Mouse (Mus musculus): ENCODE results near the gene 1110008P14Rik. TPM values are rescaled to one million over a fixed set of nuclear protein-coding genes. Genes with fewer than 3 reads are reported as not detected.

The 1110008P14Rik gene
- polyA plus RNA-seq, 1 experiment from 2014 or later, result 79.5 TPM

DNA sequence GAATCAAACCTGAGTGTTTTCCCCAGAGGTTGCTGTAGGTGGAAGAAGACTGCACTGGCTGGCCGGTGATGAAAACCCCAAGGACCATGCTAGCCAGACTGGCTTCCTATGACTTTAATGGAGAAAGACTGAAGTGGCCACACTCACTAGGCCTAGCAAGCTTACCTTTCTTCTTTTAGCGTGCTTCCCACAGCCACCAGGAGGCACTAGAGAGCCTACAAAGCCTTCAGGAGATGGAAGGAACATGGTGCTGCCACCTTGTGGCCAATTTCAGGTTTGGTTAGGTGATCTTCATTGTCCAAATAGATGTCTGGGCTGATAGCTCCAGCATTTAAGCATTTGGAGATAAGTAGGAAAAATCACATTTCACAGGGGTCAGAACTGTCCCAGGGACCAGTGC lies 22.9 kb upstream of the 1110008P14Rik start:
- peak; percentile 36; the same call in 1 of the 2 replicates for ATAC-seq (replicated peaks)

DNA sequence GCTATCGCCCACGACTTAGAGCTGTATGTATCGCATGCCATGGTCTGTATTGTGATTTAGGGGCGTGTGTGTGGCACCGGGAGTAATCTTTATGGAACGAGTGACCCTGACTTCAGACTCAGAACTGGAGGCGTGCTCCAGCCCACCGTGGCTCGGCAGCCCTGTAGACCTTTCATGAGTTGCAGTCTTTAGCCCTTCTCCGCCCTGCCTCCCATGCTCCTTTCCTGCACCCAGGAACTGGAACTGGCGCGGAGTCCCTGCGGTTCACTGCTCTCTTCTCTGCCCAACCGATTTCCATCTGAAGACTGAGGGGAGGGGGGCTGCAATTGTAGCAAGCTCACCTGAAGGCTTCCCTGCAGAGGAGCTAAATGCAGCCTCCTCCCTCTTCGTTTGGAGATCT lies 15.0 kb upstream of the 1110008P14Rik start:
- H3K4me2 ChIP-seq (replicated peaks), result peak overlapping the region; percentile 89

More for the DNA sequence above, 22.9 kb upstream of the 1110008P14Rik start:
- 22% methylated on average over 2 of the region's 2 CpGs for WGBS
- Histone ChIP-seq H3K27ac (replicated peaks) (no peak overlapping the region), H3K27me3 (no peaks in the 10 kb centered on the region), H3K4me2 (replicated peaks) (no peak overlapping the region), H3K9ac (replicated peaks) (no peak overlapping the region), H3K4me3 (no peak overlapping the region), H3K9me3 (no peaks in the 10 kb centered on the region), H3K36me3 (peaks cover 18% of the 10 kb centered on the region), H3K4me1 (no peaks in the 10 kb centered on the region)

DNA sequence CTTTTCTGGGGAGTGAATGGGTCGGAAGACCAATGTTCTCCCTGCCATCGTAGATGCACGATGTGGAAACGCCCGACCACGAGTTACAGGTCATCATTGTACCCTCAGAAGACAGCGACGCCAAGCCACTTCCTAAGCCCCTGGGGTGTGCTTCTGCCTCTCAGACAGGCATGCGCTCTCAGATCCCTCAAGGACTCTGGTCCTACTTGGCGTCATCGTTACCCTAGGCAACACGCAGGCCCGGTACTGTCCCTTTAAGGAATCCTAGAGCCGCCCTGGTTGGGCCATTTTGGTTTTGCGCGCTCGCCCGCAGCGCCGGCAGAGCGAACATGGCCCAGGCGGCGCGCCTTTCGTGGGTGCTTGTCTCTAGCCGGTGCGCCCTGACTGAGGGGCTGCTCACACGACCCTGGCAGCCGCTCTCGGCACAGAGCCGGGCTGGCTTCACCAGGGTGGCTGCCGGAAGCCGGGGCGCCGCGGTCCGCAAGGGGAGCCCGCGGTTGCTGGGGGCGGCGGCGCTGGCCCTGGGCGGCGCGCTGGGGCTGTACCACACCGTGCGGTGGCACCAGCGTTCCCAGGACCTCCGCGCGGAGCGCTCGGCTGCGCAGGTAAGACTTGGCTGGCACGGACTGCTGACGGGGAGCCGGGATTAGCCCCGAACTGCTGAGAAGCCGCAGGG lies 14.3 kb upstream of the 1110008P14Rik start:
- Histone ChIP-seq H3K4me3 (peak overlapping the region; percentile 74), H3K36me3 (peaks cover 6% of the 10 kb centered on the region), H3K4me2 (replicated peaks) (peak overlapping the region; percentile 89), H3K27me3 (no peaks in the 10 kb centered on the region), H3K9me3 (no peaks in the 10 kb centered on the region), H3K4me1 (peaks cover 21% of the 10 kb centered on the region), H3K27ac (replicated peaks) (peak overlapping the region; percentile 95), H3K9ac (replicated peaks) (peak overlapping the region; percentile 68)
- peak; percentile 98 for ATAC-seq (replicated peaks)
- WGBS, result under 1% methylated on average over 59 of the region's 59 CpGs

More for the DNA sequence above, 15.0 kb upstream of the 1110008P14Rik start:
- Histone ChIP-seq H3K4me1 (peaks cover 21% of the 10 kb centered on the region), H3K27ac (replicated peaks) (peak overlapping the region; percentile 95), H3K4me3 (peak overlapping the region; percentile 74), H3K9ac (replicated peaks) (peak overlapping the region; percentile 68), H3K9me3 (no peaks in the 10 kb centered on the region), H3K27me3 (no peaks in the 10 kb centered on the region), H3K36me3 (peaks cover 9% of the 10 kb centered on the region)
- WGBS, result 2% methylated on average over 15 of the region's 15 CpGs
- ATAC-seq (replicated peaks), result no peak

DNA sequence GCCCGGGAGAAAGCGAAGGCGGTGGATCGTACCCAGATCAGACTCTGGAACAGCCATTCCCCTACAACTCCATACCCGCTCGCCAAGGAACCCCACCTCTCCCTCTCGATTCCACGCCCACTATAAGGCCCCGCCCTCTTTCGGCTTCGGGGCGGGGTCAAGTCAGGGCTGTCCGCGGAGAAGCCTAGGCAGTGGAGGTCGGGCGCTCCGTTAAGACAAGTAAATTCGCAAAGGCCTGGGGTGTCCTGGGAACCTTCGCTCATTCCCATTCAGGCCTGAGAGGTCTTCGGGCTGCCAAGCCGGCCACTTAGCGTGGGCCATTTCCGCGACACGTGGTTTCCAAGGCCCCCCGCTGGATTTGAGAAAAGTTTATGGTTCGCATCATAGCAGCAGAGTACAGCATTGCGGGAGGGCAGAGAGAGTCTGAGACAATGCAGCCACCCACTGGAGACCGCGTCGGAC lies 13.8 kb upstream of the 1110008P14Rik start, which contains the start of gene Ptges2:
Gene Ptges2, plus strand, starts transcription at position 413 of the 462 bp plus-strand sequence.
- Histone ChIP-seq H3K9ac (replicated peaks) (peak within 1 kb of the TSS; percentile 68), H3K36me3 (peaks cover under 1% of the 10 kb centered on the region; the same call in 1 of the 2 replicates), H3K27me3 (no peaks in the 10 kb centered on the region), H3K4me2 (replicated peaks) (peak within 1 kb of the TSS; percentile 89), H3K9me3 (no peaks in the 10 kb centered on the region), H3K4me1 (peaks cover 21% of the 10 kb centered on the region), H3K27ac (replicated peaks) (peak within 1 kb of the TSS; percentile 95), H3K4me3 (peak within 1 kb of the TSS; percentile 74)
- under 1% methylated on average over 31 of the region's 31 CpGs for WGBS
- peak; percentile 91 for ATAC-seq (replicated peaks)

DNA sequence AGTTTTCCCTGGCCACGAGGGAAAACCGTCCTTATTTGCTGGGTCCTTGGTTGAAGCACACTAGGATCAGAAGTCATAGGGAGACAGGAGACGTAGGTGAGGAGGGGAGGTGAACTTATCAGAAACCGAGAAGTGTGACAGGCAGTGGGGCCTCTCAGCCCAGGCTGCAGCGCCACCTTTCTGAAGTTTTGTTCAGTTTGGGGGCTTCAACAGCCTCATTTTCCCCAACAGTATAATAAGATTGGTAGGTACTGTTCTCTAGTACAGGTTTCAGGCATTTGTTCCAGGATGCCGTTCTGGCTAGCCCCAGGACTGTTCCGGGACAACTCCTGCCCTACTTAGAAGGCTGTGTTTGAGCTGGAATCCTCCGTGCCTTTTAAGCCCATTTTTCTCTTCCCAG lies 13.2 kb upstream of the 1110008P14Rik start:
- WGBS, result 6% methylated on average over 8 of the region's 8 CpGs
- H3K9ac ChIP-seq (replicated peaks), result peak overlapping the region; percentile 68
- peak overlapping the region; percentile 74 for H3K4me3 ChIP-seq
- H3K36me3 ChIP-seq, result no peaks in the 10 kb centered on the region; the same call in 1 of the 2 replicates
- ATAC-seq (replicated peaks), result no peak
- H3K27me3 ChIP-seq, result no peaks in the 10 kb centered on the region
- peaks cover 21% of the 10 kb centered on the region for H3K4me1 ChIP-seq
- H3K27ac ChIP-seq (replicated peaks), result peak overlapping the region; percentile 95
- peak overlapping the region; percentile 89 for H3K4me2 ChIP-seq (replicated peaks)
- H3K9me3 ChIP-seq, result no peaks in the 10 kb centered on the region

DNA sequence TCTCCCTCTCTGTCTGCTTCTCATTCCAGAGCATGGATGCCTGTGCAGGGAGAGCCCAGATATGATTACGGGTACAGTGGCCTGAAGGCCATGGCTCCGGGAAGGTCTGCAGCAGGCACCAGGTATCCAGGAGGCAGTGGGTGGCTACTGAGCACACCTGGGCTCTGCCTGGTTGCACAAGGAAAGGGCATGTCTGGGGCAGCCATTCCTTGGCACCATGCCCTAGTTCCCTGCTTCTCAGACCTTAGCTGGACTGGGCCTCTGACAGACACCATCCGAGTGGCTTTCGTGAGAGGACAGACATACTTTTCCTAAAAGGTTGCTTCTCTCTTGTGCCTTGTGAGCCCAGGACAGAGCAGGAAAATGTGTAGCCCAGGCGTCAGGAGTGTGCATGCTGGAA lies 10.3 kb upstream of the 1110008P14Rik start:
- 82% methylated on average over 5 of the region's 5 CpGs for WGBS
- H3K27ac ChIP-seq (replicated peaks), result no peak overlapping the region
- no peaks in the 10 kb centered on the region for H3K9me3 ChIP-seq
- H3K36me3 ChIP-seq, result no peaks in the 10 kb centered on the region
- peaks cover 13% of the 10 kb centered on the region for H3K4me1 ChIP-seq
- H3K4me2 ChIP-seq (replicated peaks), result no peak overlapping the region
- no peak overlapping the region for H3K9ac ChIP-seq (replicated peaks)
- no peak overlapping the region for H3K4me3 ChIP-seq
- ATAC-seq (replicated peaks), result no peak
- H3K27me3 ChIP-seq, result no peaks in the 10 kb centered on the region

DNA sequence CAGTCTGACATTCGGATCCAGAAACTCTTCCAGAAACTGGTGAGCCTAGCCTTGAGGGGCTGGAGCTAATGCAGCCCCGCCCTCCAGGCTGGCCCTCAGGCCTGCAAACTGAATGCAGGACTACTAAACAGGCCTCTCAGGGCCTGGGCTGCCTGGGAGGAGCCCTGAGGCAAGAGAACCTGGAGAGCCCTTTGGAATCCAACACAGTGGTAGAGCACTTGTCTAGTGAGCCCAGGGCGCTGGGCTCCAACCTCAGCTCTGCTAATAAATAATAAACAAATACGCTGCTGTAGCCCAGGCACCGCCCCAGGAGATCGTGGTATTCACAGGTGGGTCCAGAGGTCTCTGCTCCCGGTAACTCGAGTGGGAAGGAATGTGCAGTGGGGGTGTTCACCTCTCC lies 9.1 kb upstream of the 1110008P14Rik start:
- Histone ChIP-seq H3K27me3 (no peaks in the 10 kb centered on the region), H3K27ac (replicated peaks) (no peak overlapping the region), H3K4me3 (no peak overlapping the region), H3K4me1 (peaks cover 6% of the 10 kb centered on the region), H3K4me2 (replicated peaks) (no peak overlapping the region), H3K9me3 (no peaks in the 10 kb centered on the region), H3K36me3 (no peaks in the 10 kb centered on the region), H3K9ac (replicated peaks) (no peak overlapping the region)
- WGBS, result 81% methylated on average over 8 of the region's 8 CpGs
- no peak for ATAC-seq (replicated peaks)

DNA sequence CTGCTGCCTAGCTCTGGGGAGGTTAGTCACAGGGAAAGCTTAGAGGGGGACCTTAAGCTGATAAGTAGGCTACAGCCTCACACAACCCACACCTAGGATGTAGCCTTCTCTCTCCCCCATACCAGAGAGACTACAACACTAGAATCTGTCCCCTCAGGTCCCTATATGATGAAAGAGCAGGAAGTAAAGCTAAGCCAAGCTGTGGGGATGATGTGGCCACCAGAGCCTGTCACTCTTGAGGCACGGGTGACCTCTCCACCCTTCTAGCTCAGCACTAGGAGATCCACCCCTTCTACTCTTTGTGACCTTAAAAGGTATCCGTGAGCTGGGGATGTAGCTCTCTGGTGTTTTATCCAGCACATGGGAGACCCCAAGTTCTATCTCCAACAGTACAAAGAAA lies 7.4 kb upstream of the 1110008P14Rik start:
- no peak overlapping the region for H3K27ac ChIP-seq (replicated peaks)
- no peak for ATAC-seq (replicated peaks)
- no peaks in the 10 kb centered on the region for H3K27me3 ChIP-seq
- H3K36me3 ChIP-seq, result no peaks in the 10 kb centered on the region
- H3K4me1 ChIP-seq, result no peaks in the 10 kb centered on the region
- WGBS, result 72% methylated on average over 2 of the region's 2 CpGs
- no peak overlapping the region for H3K4me3 ChIP-seq
- no peak overlapping the region for H3K9ac ChIP-seq (replicated peaks)
- no peak overlapping the region for H3K4me2 ChIP-seq (replicated peaks)
- H3K9me3 ChIP-seq, result no peaks in the 10 kb centered on the region

DNA sequence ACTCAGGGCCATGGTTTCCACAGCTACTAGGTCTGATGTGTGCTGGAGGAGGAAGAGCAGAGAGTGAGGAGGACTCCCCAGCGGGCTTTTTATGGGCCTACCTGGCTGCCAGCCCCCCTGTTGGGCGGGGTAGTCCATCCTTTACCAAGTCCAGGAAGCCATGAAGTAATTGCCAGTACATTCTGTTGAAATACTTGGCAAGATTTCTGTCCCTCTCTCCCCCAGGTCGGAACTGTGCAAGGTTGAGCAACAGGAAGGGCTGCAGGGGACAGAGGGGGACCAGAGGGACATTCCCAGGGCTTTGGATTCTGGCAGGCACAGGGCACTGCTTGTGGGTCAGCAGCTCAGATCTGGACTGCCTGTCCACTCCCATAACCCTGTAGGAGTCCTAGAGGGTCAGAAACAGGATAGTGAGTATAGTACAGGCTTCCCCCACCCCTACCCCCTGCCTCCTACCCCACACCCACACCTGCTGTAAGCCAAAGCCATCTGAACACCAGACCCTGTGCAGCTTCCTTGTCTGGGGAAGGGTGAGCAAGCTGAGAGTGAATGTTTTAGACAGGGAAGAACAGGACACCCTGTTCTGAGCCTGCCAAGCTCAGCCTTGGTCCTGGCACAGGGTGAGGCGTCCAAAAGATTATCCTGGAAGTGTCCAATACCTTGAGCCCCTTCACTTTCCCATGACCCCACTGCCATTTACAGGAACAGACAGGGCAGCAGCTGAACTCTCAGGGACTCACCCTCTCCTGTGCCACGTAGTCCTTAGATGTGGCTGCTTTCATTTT lies 6.2 kb upstream of the 1110008P14Rik start, which contains the start of gene Lcn2:
Gene Lcn2, minus strand, starts transcription at position 547 of the 785 bp plus-strand sequence.
- H3K9ac ChIP-seq (replicated peaks), result no peak within 1 kb of the TSS
- 58% methylated on average over 5 of the region's 5 CpGs for WGBS
- H3K36me3 ChIP-seq, result no peaks in the 10 kb centered on the region
- no peak for ATAC-seq (replicated peaks)
- no peak within 1 kb of the TSS for H3K27ac ChIP-seq (replicated peaks)
- H3K4me1 ChIP-seq, result no peaks in the 10 kb centered on the region
- no peak within 1 kb of the TSS for H3K4me2 ChIP-seq (replicated peaks)
- no peak within 1 kb of the TSS for H3K4me3 ChIP-seq
- no peaks in the 10 kb centered on the region for H3K9me3 ChIP-seq
- H3K27me3 ChIP-seq, result 0 out of 2 replicates have a peak, but pooled peaks cover 5% of the 10 kb centered on the region

DNA sequence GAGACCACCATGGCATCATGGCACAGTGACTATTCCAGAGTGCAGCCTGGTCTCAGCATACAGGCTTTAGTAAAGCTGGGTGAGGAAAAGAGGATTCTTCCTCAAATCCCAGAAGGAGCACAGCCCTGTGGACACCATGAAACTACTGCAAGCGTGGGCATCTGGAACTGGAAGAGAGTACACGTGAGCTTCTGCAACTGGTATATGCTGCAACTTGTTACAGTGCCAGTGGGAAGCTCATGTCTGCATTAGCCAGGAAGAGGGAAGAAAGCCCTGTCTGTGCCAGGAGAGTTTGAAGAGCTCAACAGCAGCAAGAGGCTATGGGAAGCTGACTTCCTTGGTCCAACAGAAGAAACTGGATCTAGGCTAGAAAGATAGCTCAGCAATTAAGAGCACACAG lies 951 bp upstream of the 1110008P14Rik start:
- peaks cover 12% of the 10 kb centered on the region for H3K4me1 ChIP-seq
- H3K9me3 ChIP-seq, result no peaks in the 10 kb centered on the region
- H3K27me3 ChIP-seq, result 0 out of 2 replicates have a peak, but pooled peaks cover 5% of the 10 kb centered on the region
- H3K4me3 ChIP-seq, result no peak overlapping the region
- no peak overlapping the region for H3K27ac ChIP-seq (replicated peaks)
- 85% methylated on average over 2 of the region's 2 CpGs for WGBS
- H3K36me3 ChIP-seq, result peaks cover 19% of the 10 kb centered on the region
- H3K4me2 ChIP-seq (replicated peaks), result no peak overlapping the region
- no peak overlapping the region for H3K9ac ChIP-seq (replicated peaks)
- ATAC-seq (replicated peaks), result no peak

DNA sequence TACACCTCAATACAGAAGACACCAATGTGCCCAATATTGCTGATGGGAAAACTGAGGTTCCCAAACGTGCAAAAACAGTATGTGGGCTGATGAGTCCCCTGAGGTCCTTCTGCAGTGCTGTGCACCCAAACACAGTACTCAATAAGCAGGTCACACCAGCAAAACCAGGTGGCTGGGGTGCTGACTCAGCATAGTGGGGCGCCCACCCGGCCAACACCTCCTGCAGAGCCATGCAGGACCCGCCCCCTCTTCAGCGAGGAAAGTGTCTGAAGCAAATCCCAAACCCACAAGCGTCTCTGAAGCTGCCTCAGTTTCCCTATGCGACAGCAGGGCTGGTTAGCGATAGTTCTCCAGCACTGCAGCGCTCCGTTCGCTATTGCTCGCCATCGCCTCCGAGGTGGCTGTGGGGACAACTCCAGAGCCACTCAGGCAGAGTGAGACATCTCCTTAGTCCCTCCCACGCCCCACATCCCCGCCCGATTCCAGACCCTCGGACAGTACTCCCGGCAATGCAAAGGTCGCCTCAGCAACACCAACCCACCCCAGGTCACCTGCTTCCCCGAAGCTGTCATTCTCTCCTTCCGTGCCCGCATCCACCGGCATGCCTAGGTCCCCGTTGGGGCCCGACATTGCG lies 480 bp downstream of the 1110008P14Rik start:
- Histone ChIP-seq H3K27me3 (0 out of 2 replicates have a peak, but pooled peaks cover 5% of the 10 kb centered on the region), H3K9ac (replicated peaks) (peak overlapping the region; percentile 71), H3K4me2 (replicated peaks) (peak overlapping the region; percentile 94), H3K9me3 (no peaks in the 10 kb centered on the region), H3K36me3 (peaks cover 32% of the 10 kb centered on the region), H3K4me1 (peaks cover 12% of the 10 kb centered on the region), H3K27ac (replicated peaks) (no peak overlapping the region; the same call in 1 of the 2 replicates), H3K4me3 (peak overlapping the region; percentile 70)
- peak; percentile 75 for ATAC-seq (replicated peaks)
- 2% methylated on average over 27 of the region's 27 CpGs for WGBS
